8 mouse cellular contexts compared by ENCODE assay signal in the genomic region with DNA sequence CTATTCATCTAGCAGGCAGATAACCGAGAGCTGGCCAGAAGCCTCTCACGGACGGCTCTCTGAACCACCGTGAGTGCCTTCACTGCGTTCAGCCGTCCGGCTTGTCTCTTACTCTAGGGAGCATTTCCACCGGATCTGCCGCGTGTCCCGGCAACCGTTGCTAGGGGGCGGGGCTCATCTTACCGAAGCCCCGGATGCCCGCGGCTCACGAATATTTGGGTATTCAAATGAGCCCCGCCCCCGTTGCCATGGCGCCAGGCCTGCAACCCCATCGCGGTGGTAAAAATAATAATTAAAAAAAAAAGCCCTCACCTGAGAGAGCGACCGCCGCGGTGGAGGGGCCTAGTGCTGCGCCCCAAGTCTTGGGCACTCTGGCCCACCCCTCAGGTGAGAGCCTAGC. TPM values are rescaled to one million over a fixed set of nuclear protein-coding genes. Genes with fewer than 3 reads are reported as not detected.
DNase-seq lines count a peak whose midpoint lies in the region; ATAC-seq lines count a peak whose summit lies in the region.

No protein-coding gene starts in this region.

- H3K27ac ChIP-seq in hindbrain, embryonic 15.5 days (replicated peaks): peak overlapping the region; percentile 81

- peaks cover 29% of the 10 kb centered on the region for H3K4me1 ChIP-seq in hindbrain, embryonic 15.5 days (replicated peaks)

- peaks cover 22% of the 10 kb centered on the region for H3K36me3 ChIP-seq in hindbrain, embryonic 15.5 days

- H3K9me3 ChIP-seq in hindbrain, embryonic 15.5 days: no peaks in the 10 kb centered on the region

- no peaks in the 10 kb centered on the region for H3K27me3 ChIP-seq in hindbrain, embryonic 15.5 days

- under 1% methylated on average over 28 of the region's 28 CpGs for WGBS in hindbrain, embryonic 15.5 days

- H3K4me2 ChIP-seq in hindbrain, embryonic 15.5 days: peak overlapping the region; percentile 100

- H3K9ac ChIP-seq in hindbrain, embryonic 15.5 days: peak overlapping the region; percentile 53

- H3K4me3 ChIP-seq in hindbrain, embryonic 15.5 days: peak overlapping the region; percentile 67

- peak; percentile 21 for ATAC-seq in hindbrain, embryonic 15.5 days (ENCODE audit: low FRiP score, low read depth)
- ATAC-seq in megakaryocyte, adult 5-6 weeks (ENCODE audit: poor library complexity, severe bottlenecking): peak; percentile 64

- peak; percentile 91 for DNase-seq in T-cell, adult 2 months (ENCODE audit: low spot score)
- peak; percentile 75 to 88 for DNase-seq in cerebellum, postnatal 25 days
- peak; percentile 73 to 89 for DNase-seq in frontal cortex, postnatal 36 days (ENCODE audit: low spot score in 2 of 2)
- DNase-seq in left cerebral cortex, adult 8-10 months (ENCODE audit: low spot score in 2 of 2): peak; percentile 69 to 86
- DNase-seq in right cerebral cortex, adult 2 months (ENCODE audit: low spot score in 2 of 2): peak; percentile 84 to 91
- DNase-seq in urinary bladder, postnatal 10 days (ENCODE audit: low spot score): peak; percentile 61

RNA-seq across cellular contexts. Expression of gene Lrrc56, which starts 0.9 kb away (rescaled TPM):
- polyA plus RNA-seq in hindbrain, embryonic 15.5 days (2015; fragmentation: Nextera tagmentation; extraction: Ambion mirVana): 8.8 and 11.2 TPM in 2 replicates
- 1 to 10 TPM; 3.5 to 5.7 (median 5.3) TPM for total RNA-seq in left cerebral cortex, adult 8-10 months (2022)
- 2.1 and 2.2 TPM in 2 replicates for total RNA-seq in megakaryocyte, adult 5-6 weeks (2015)
- 1.3 and 4.3 TPM in 2 replicates for total RNA-seq in megakaryocyte, adult 5-6 weeks (2017)

RNA-seq across cellular contexts. Expression of gene Hras, which starts 1.0 kb away (rescaled TPM):
- 182 and 186 TPM in 2 replicates for polyA plus RNA-seq in hindbrain, embryonic 15.5 days (2015; fragmentation: Nextera tagmentation; extraction: Ambion mirVana)
- 100 to 1,000 TPM; 226 to 267 (median 258) TPM for total RNA-seq in left cerebral cortex, adult 8-10 months (2022)
- 29.0 and 40.0 TPM in 2 replicates for total RNA-seq in megakaryocyte, adult 5-6 weeks (2015)
- 20.7 and 27.1 TPM in 2 replicates for total RNA-seq in megakaryocyte, adult 5-6 weeks (2017)

RNA-seq across cellular contexts. Expression of gene Lmntd2, which starts 19.1 kb away (rescaled TPM):
- 0.68 and 0.70 TPM in 2 replicates for polyA plus RNA-seq in hindbrain, embryonic 15.5 days (2015; fragmentation: Nextera tagmentation; extraction: Ambion mirVana)
- under 1 TPM in 2 of 4 experiments, not detected in 2; 0.17 to 0.25 TPM for total RNA-seq in left cerebral cortex, adult 8-10 months (2022)
- 0.36 TPM in 1 of 2 replicates, not detected in the other for total RNA-seq in megakaryocyte, adult 5-6 weeks (2015)
- total RNA-seq in megakaryocyte, adult 5-6 weeks (2017): 0.04 TPM in 1 of 2 replicates, not detected in the other

RNA-seq across cellular contexts. Expression of gene Rassf7, which starts 20.8 kb away (rescaled TPM):
- polyA plus RNA-seq in hindbrain, embryonic 15.5 days (2015; fragmentation: Nextera tagmentation; extraction: Ambion mirVana): 24.5 and 25.7 TPM in 2 replicates
- total RNA-seq in left cerebral cortex, adult 8-10 months (2022): 1 to 10 TPM in 3 of 4 experiments, under 1 TPM in 1; 0.89 to 2.7 (median 2.4) TPM
- total RNA-seq in megakaryocyte, adult 5-6 weeks (2015): 3.9 and 4.1 TPM in 2 replicates
- 2.2 and 4.1 TPM in 2 replicates for total RNA-seq in megakaryocyte, adult 5-6 weeks (2017)

RNA-seq across cellular contexts. Expression of gene Rnh1, which starts 22.2 kb away (rescaled TPM):
- polyA plus RNA-seq in hindbrain, embryonic 15.5 days (2015; fragmentation: Nextera tagmentation; extraction: Ambion mirVana): 49.5 and 53.2 TPM in 2 replicates
- total RNA-seq in left cerebral cortex, adult 8-10 months (2022): 10 to 100 TPM; 41.0 to 52.8 (median 44.8) TPM
- 70.5 and 86.8 TPM in 2 replicates for total RNA-seq in megakaryocyte, adult 5-6 weeks (2015)
- 74.2 and 94.3 TPM in 2 replicates for total RNA-seq in megakaryocyte, adult 5-6 weeks (2017)

Comparison
In these comparisons a context has a peak if more than half of its experiments do, and no peak if none do; other contexts are left out.
1. Peak in every context shown above with its lines: DNase-seq, ATAC-seq, H3K4me3 ChIP-seq and H3K27ac ChIP-seq.
2. RNA of gene Hras, which starts 1.0 kb away (total RNA-seq): 226 to 267 TPM in left cerebral cortex, adult 8-10 months; 20.7 to 40.0 TPM in megakaryocyte, adult 5-6 weeks; every median in the first group is over 4 times any median in the second.